Comparison of ENCODE assay signal across 8 mouse cellular contexts in genomic region chr1:75693231-75693914, GRCm38 (mm10).
DNase-seq lines count a peak whose midpoint lies in the region; ATAC-seq and TF ChIP-seq lines count a peak whose summit lies in the region.

No protein-coding gene starts in this region.

- ATAC-seq in hindbrain, embryonic 13.5 days (ENCODE audit: low FRiP score) = peak; percentile 57
- no peak for ATAC-seq in hindbrain, embryonic 11.5 days (ENCODE audit: low FRiP score)
- no peak for ATAC-seq in limb, embryonic 11.5 days (ENCODE audit: insufficient number of reproducible peaks, low FRiP score, low TSS enrichment, low read depth)
- ATAC-seq in stomach, postnatal 0 days (ENCODE audit: low FRiP score, low TSS enrichment) = peak; percentile 91

- DNase-seq in hindbrain, embryonic 11.5 days (ENCODE audit: low spot score) = no peak
- peak; percentile 54 for DNase-seq in NIH3T3 (ENCODE audit: low read depth)
- DNase-seq in embryonic facial prominence, embryonic 10.5 days (ENCODE audit: low spot score) = peak; percentile 34
- peak; percentile 31 for DNase-seq in limb, embryonic 11.5 days (ENCODE audit: low spot score)
- DNase-seq in stomach, postnatal 0 days (ENCODE audit: low spot score) = peak; percentile 73
- DNase-seq in frontal cortex, postnatal 10 days (ENCODE audit: low spot score in 2 of 2) = no peak
- no peak for DNase-seq in right cerebral cortex, adult 18-20 months

- peaks cover 21% of the 10 kb centered on the region; the same call in 1 of the 2 replicates for H3K27me3 ChIP-seq in hindbrain, embryonic 13.5 days
- no peaks in the 10 kb centered on the region for H3K27me3 ChIP-seq in hindbrain, embryonic 11.5 days (ENCODE audit: control insufficient read depth, insufficient read depth, low read length)
- no peaks in the 10 kb centered on the region for H3K27me3 ChIP-seq in embryonic facial prominence, embryonic 10.5 days (replicated peaks; ENCODE audit: low read depth, poor library complexity, severe bottlenecking)
- H3K27me3 ChIP-seq in limb, embryonic 11.5 days (ENCODE audit: control insufficient read depth, insufficient read depth, low read length) = no peaks in the 10 kb centered on the region
- H3K27me3 ChIP-seq in stomach, postnatal 0 days (ENCODE audit: control insufficient read depth, insufficient read depth, low read length) = no peaks in the 10 kb centered on the region

- no peaks in the 10 kb centered on the region for H3K36me3 ChIP-seq in hindbrain, embryonic 13.5 days
- H3K36me3 ChIP-seq in hindbrain, embryonic 11.5 days (ENCODE audit: control insufficient read depth, insufficient read depth, low read length) = no peaks in the 10 kb centered on the region
- H3K36me3 ChIP-seq in embryonic facial prominence, embryonic 10.5 days (replicated peaks) = no peaks in the 10 kb centered on the region
- H3K36me3 ChIP-seq in limb, embryonic 11.5 days (ENCODE audit: control insufficient read depth, insufficient read depth, low read length) = no peaks in the 10 kb centered on the region
- H3K36me3 ChIP-seq in stomach, postnatal 0 days (ENCODE audit: control insufficient read depth, insufficient read depth, low read length) = no peaks in the 10 kb centered on the region

- H3K4me1 ChIP-seq in hindbrain, embryonic 13.5 days (replicated peaks) = peaks cover 14% of the 10 kb centered on the region
- H3K4me1 ChIP-seq in hindbrain, embryonic 11.5 days (replicated peaks; ENCODE audit: control insufficient read depth, insufficient read depth, low read length) = no peaks in the 10 kb centered on the region
- H3K4me1 ChIP-seq in embryonic facial prominence, embryonic 10.5 days = peaks cover 13% of the 10 kb centered on the region
- peaks cover 6% of the 10 kb centered on the region; the same call in 1 of the 2 replicates for H3K4me1 ChIP-seq in limb, embryonic 11.5 days (ENCODE audit: control insufficient read depth, insufficient read depth, low read length)
- no peaks in the 10 kb centered on the region for H3K4me1 ChIP-seq in stomach, postnatal 0 days (replicated peaks; ENCODE audit: control insufficient read depth, insufficient read depth)

- TF ChIP-seq CTCF in stomach, postnatal 0 days (IDR thresholded peaks at IDR 0.05; ENCODE audit: low read depth) = peak; percentile 44

- no peak for TF ChIP-seq EP300 in stomach, postnatal 0 days (optimal IDR thresholded peaks at IDR 0.05)

- 34% methylated on average over 12 of the region's 12 CpGs for WGBS in hindbrain, embryonic 13.5 days
- 43% methylated on average over 12 of the region's 12 CpGs for WGBS in hindbrain, embryonic 11.5 days
- WGBS in embryonic facial prominence, embryonic 10.5 days = 47% methylated on average over 12 of the region's 12 CpGs
- WGBS in limb, embryonic 11.5 days = 34% methylated on average over 12 of the region's 12 CpGs
- 20% methylated on average over 12 of the region's 12 CpGs for WGBS in stomach, postnatal 0 days

- 0 out of 2 replicates have a peak overlapping the region, but pooled peaks have one; percentile 29 for H3K9ac ChIP-seq in hindbrain, embryonic 13.5 days
- H3K9ac ChIP-seq in hindbrain, embryonic 11.5 days (ENCODE audit: low read depth, low read length) = no peak overlapping the region
- no peak overlapping the region for H3K9ac ChIP-seq in limb, embryonic 11.5 days (ENCODE audit: low read length)
- no peak overlapping the region for H3K9ac ChIP-seq in stomach, postnatal 0 days (ENCODE audit: low read length)

- no peak overlapping the region for H3K4me2 ChIP-seq in hindbrain, embryonic 13.5 days
- no peak overlapping the region for H3K4me2 ChIP-seq in hindbrain, embryonic 11.5 days (replicated peaks; ENCODE audit: low read depth, low read length)
- no peak overlapping the region for H3K4me2 ChIP-seq in limb, embryonic 11.5 days (ENCODE audit: low read depth, severe bottlenecking)
- H3K4me2 ChIP-seq in stomach, postnatal 0 days (replicated peaks; ENCODE audit: low read depth) = no peak overlapping the region

- H3K27ac ChIP-seq in hindbrain, embryonic 13.5 days = 0 out of 2 replicates have a peak overlapping the region, but pooled peaks have one; percentile 6
- H3K27ac ChIP-seq in hindbrain, embryonic 11.5 days (ENCODE audit: low read depth, low read length) = no peak overlapping the region
- H3K27ac ChIP-seq in embryonic facial prominence, embryonic 10.5 days (replicated peaks) = peak overlapping the region; percentile 54; the same call in 1 of the 2 replicates
- no peak overlapping the region for H3K27ac ChIP-seq in limb, embryonic 11.5 days (replicated peaks; ENCODE audit: low read depth, low read length)
- H3K27ac ChIP-seq in stomach, postnatal 0 days (replicated peaks) = no peak overlapping the region

- no peaks in the 10 kb centered on the region for H3K9me3 ChIP-seq in hindbrain, embryonic 13.5 days
- no peaks in the 10 kb centered on the region for H3K9me3 ChIP-seq in hindbrain, embryonic 11.5 days (ENCODE audit: control insufficient read depth, low read length)
- H3K9me3 ChIP-seq in embryonic facial prominence, embryonic 10.5 days = no peaks in the 10 kb centered on the region
- no peaks in the 10 kb centered on the region for H3K9me3 ChIP-seq in limb, embryonic 11.5 days (ENCODE audit: control insufficient read depth, low read length)
- H3K9me3 ChIP-seq in stomach, postnatal 0 days (ENCODE audit: control insufficient read depth, low read length) = no peaks in the 10 kb centered on the region

- H3K4me3 ChIP-seq in hindbrain, embryonic 13.5 days = no peak overlapping the region
- no peak overlapping the region for H3K4me3 ChIP-seq in hindbrain, embryonic 11.5 days (ENCODE audit: low read depth, low read length)
- H3K4me3 ChIP-seq in embryonic facial prominence, embryonic 10.5 days = no peak overlapping the region
- H3K4me3 ChIP-seq in limb, embryonic 11.5 days (ENCODE audit: low read depth, low read length) = no peak overlapping the region
- no peak overlapping the region for H3K4me3 ChIP-seq in stomach, postnatal 0 days (ENCODE audit: low read depth, low read length)

Comparison
In these comparisons a context has a peak if more than half of its experiments do, and no peak if none do; other contexts are left out.
1. ATAC-seq: peak in hindbrain, embryonic 13.5 days (single experiment) and stomach, postnatal 0 days (single experiment); none in hindbrain, embryonic 11.5 days (single experiment) and limb, embryonic 11.5 days (single experiment).
2. H3K27ac ChIP-seq: peak in hindbrain, embryonic 13.5 days (single experiment) and embryonic facial prominence, embryonic 10.5 days (single experiment); none in hindbrain, embryonic 11.5 days (single experiment), limb, embryonic 11.5 days (single experiment) and stomach, postnatal 0 days (single experiment).
3. DNase-seq: peak in NIH3T3 (single experiment), embryonic facial prominence, embryonic 10.5 days (single experiment), limb, embryonic 11.5 days (single experiment) and stomach, postnatal 0 days (single experiment); none in hindbrain, embryonic 11.5 days (single experiment), frontal cortex, postnatal 10 days (0 of 2) and right cerebral cortex, adult 18-20 months (single experiment).